Comparison of ENCODE assay signal across 8 mouse cellular contexts in genomic region chr7:45333431-45333982, GRCm38 (mm10). TPM values are rescaled to one million over a fixed set of nuclear protein-coding genes. Genes with fewer than 3 reads are reported as not detected.
DNase-seq lines count a peak whose midpoint lies in the region; ATAC-seq lines count a peak whose summit lies in the region.

TSS of gene Trpm4 (minus strand) at chr7:45333780.

- H3K4me3 ChIP-seq in forebrain, embryonic 11.5 days (ENCODE audit: low read depth, low read length): peak within 1 kb of the TSS; percentile 57
- peak within 1 kb of the TSS; percentile 73 to 75 for H3K4me3 ChIP-seq in heart, embryonic 14.5 days (ENCODE audit: control insufficient read depth in 1 of 2, insufficient read depth in 1 of 2, low read depth in 1 of 2, low read length in 2 of 2)
- peak within 1 kb of the TSS; percentile 61 for H3K4me3 ChIP-seq in liver, embryonic 16.5 days (ENCODE audit: low read depth, low read length)
- H3K4me3 ChIP-seq in neural tube, embryonic 12.5 days: peak within 1 kb of the TSS; percentile 54

- under 1% methylated on average over 38 of the region's 38 CpGs for WGBS in forebrain, embryonic 11.5 days
- WGBS in heart, embryonic 14.5 days: under 1% methylated on average over 38 of the region's 38 CpGs
- WGBS in liver, embryonic 16.5 days (ENCODE audit: insufficient replicate concordance): under 1% methylated on average over 38 of the region's 38 CpGs
- WGBS in neural tube, embryonic 12.5 days: under 1% methylated on average over 38 of the region's 38 CpGs

- peak within 1 kb of the TSS; percentile 96 for H3K4me2 ChIP-seq in forebrain, embryonic 11.5 days (ENCODE audit: low read depth, low read length, severe bottlenecking)
- H3K4me2 ChIP-seq in heart, embryonic 14.5 days (ENCODE audit: low read length): peak within 1 kb of the TSS; percentile 89
- H3K4me2 ChIP-seq in liver, embryonic 16.5 days (ENCODE audit: low read depth, low read length): peak within 1 kb of the TSS; percentile 71
- H3K4me2 ChIP-seq in neural tube, embryonic 12.5 days (replicated peaks): peak within 1 kb of the TSS; percentile 87

- H3K36me3 ChIP-seq in forebrain, embryonic 11.5 days (ENCODE audit: control insufficient read depth, insufficient read depth, low read length): no peaks in the 10 kb centered on the region
- no peaks in the 10 kb centered on the region for H3K36me3 ChIP-seq in heart, embryonic 14.5 days (ENCODE audit: control insufficient read depth, insufficient read depth, low read length)
- no peaks in the 10 kb centered on the region for H3K36me3 ChIP-seq in liver, embryonic 16.5 days (ENCODE audit: control insufficient read depth, insufficient read depth)
- H3K36me3 ChIP-seq in neural tube, embryonic 12.5 days: no peaks in the 10 kb centered on the region

- H3K9ac ChIP-seq in forebrain, embryonic 11.5 days (ENCODE audit: low read length): peak within 1 kb of the TSS; percentile 66
- H3K9ac ChIP-seq in heart, embryonic 14.5 days (ENCODE audit: low read length): peak within 1 kb of the TSS; percentile 89
- H3K9ac ChIP-seq in liver, embryonic 16.5 days (ENCODE audit: low read depth, low read length): peak within 1 kb of the TSS; percentile 52
- H3K9ac ChIP-seq in neural tube, embryonic 12.5 days: peak within 1 kb of the TSS; percentile 58

- ATAC-seq in forebrain, embryonic 11.5 days (replicated peaks; ENCODE audit: low FRiP score): peak; percentile 67
- ATAC-seq in heart, embryonic 14.5 days (ENCODE audit: insufficient number of reproducible peaks, insufficient read depth, low FRiP score, low read depth): peak; percentile 56
- ATAC-seq in liver, embryonic 16.5 days (ENCODE audit: low read depth): peak; percentile 38; the same call in 1 of the 2 replicates
- peak; percentile 51 for ATAC-seq in neural tube, embryonic 12.5 days (ENCODE audit: low FRiP score, low read depth)

- no peak within 1 kb of the TSS for H3K27ac ChIP-seq in forebrain, embryonic 11.5 days (ENCODE audit: low read depth, low read length)
- peak within 1 kb of the TSS; percentile 93 to 94 for H3K27ac ChIP-seq in heart, embryonic 14.5 days (replicated peaks in 1 of 2; ENCODE audit: control insufficient read depth in 1 of 2, insufficient read depth in 1 of 2, low read depth in 2 of 2, low read length in 2 of 2)
- H3K27ac ChIP-seq in liver, embryonic 16.5 days (ENCODE audit: low read length): no peak within 1 kb of the TSS
- no peak within 1 kb of the TSS for H3K27ac ChIP-seq in neural tube, embryonic 12.5 days

- peaks cover 5% of the 10 kb centered on the region for H3K4me1 ChIP-seq in forebrain, embryonic 11.5 days (replicated peaks; ENCODE audit: control insufficient read depth, insufficient read depth, low read length)
- peaks cover 40 to 61% of the 10 kb centered on the region in 2 experiments for H3K4me1 ChIP-seq in heart, embryonic 14.5 days (ENCODE audit: control insufficient read depth in 2 of 2, insufficient read depth in 2 of 2, low read length in 2 of 2)
- peaks cover 16% of the 10 kb centered on the region for H3K4me1 ChIP-seq in liver, embryonic 16.5 days (ENCODE audit: control insufficient read depth, low read depth, low read length)
- H3K4me1 ChIP-seq in neural tube, embryonic 12.5 days: peaks cover 30% of the 10 kb centered on the region

- H3K27me3 ChIP-seq in forebrain, embryonic 11.5 days (ENCODE audit: control insufficient read depth, insufficient read depth, low read length): 0 out of 2 replicates have a peak, but pooled peaks cover 6% of the 10 kb centered on the region
- no peaks in the 10 kb centered on the region; the same call in 1 of the 2 replicates for H3K27me3 ChIP-seq in heart, embryonic 14.5 days (ENCODE audit: control insufficient read depth, insufficient read depth, low read length)
- peaks cover 50% of the 10 kb centered on the region for H3K27me3 ChIP-seq in liver, embryonic 16.5 days (ENCODE audit: control insufficient read depth, insufficient read depth, low read depth, low read length)
- H3K27me3 ChIP-seq in neural tube, embryonic 12.5 days (replicated peaks): peaks cover 9% of the 10 kb centered on the region

- H3K9me3 ChIP-seq in forebrain, embryonic 11.5 days (ENCODE audit: control insufficient read depth, low read length): no peaks in the 10 kb centered on the region
- no peaks in the 10 kb centered on the region for H3K9me3 ChIP-seq in heart, embryonic 14.5 days (ENCODE audit: control insufficient read depth, low read length)
- H3K9me3 ChIP-seq in liver, embryonic 16.5 days (replicated peaks; ENCODE audit: control insufficient read depth, low read length): no peaks in the 10 kb centered on the region
- no peaks in the 10 kb centered on the region for H3K9me3 ChIP-seq in neural tube, embryonic 12.5 days

- DNase-seq in CD4-positive, CD25-positive, alpha-beta regulatory T cell, adult 2 months (ENCODE audit: low read depth, low spot score): peak; percentile 91
- peak; percentile 73 for DNase-seq in brain, adult 2 months (ENCODE audit: low read depth, low spot score)
- DNase-seq in forebrain, embryonic 11.5 days (ENCODE audit: low spot score): peak; percentile 90
- peak; percentile 94 for DNase-seq in kidney, postnatal 10 days
- peak; percentile 91 for DNase-seq in testis, postnatal 10 days (ENCODE audit: low spot score)

RNA-seq across cellular contexts. Expression of gene Trpm4, which starts in this region (rescaled TPM):
- 5.6 and 6.8 TPM in 2 replicates for polyA plus RNA-seq in forebrain, embryonic 11.5 days (2014; fragmentation: Nextera tagmentation; extraction: Ambion mirVana)
- 11.1 and 12.4 TPM in 2 replicates for polyA plus RNA-seq in heart, embryonic 14.5 days (2014; fragmentation: Nextera tagmentation; extraction: Ambion mirVana)
- polyA plus RNA-seq in liver, embryonic 16.5 days (2015; fragmentation: Nextera tagmentation; extraction: Ambion mirVana): 0.85 and 1.7 TPM in 2 replicates
- polyA plus RNA-seq in neural tube, embryonic 12.5 days (2016; fragmentation: Nextera tagmentation; extraction: Ambion mirVana): 9.6 and 11.0 TPM in 2 replicates

Comparison
In these comparisons a context has a peak if more than half of its experiments do, and no peak if none do; other contexts are left out.
1. H3K27ac ChIP-seq: peak in heart, embryonic 14.5 days (2 of 2); none in forebrain, embryonic 11.5 days (single experiment), liver, embryonic 16.5 days (single experiment) and neural tube, embryonic 12.5 days (single experiment).
2. Peak in every context shown above with its lines, with median percentiles within 50 percentile points of each other: DNase-seq, ATAC-seq, H3K4me2 ChIP-seq, H3K4me3 ChIP-seq and H3K9ac ChIP-seq.